Mouse (Mus musculus) cerebellum, postnatal 10 days (tissue): ENCODE data around the gene Ubr4.

ENCODE experiments used
- DNase-seq, 2 experiments: peaks; one replicate each; pipeline ENCODE4 v3.0.0; 2021; ENCODE audit warnings: mixed read lengths in 2 of 2

Gene Ubr4

DNA sequence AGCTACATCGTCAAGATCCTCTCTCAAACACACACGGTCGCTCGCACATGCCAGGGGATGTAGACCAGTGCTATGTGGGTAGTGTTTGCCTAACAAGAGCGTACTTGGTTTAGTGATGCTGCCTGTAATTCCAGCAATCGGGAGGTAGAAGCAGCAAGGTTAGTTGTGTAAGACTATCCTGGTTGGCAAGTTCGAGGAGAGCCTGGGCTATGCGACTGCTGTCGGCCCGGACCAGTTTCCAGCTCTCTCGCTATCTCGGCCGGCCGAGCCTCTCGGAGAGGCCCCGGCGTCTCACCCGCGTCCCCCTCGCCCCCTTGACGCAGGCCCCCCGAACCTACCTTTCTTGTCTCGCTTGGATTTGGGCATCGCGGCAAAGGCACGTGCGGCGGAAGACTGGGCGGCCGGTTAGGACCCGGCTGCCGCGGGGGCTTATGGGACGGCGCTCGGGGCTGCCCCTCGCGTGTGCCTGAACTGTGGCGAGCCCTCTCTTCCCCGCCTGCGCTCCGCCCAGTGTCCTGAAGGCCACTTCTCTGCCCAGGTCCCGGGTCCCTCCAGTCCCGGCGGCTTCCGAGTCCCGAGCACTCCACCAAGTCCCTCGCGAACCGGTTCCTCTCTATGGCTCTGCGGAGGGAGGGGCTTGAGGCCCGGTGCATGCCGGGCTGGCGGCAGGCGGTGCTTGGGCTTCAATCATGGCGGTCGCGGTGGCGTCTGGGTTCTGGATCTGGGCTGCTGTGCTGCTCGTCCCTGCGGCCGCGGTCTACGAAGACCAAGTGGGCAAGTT, at the start of gene Ubr4, which contains the start of the genes Mrto4 and Emc1:
Gene Ubr4 (plus strand): TSS at position 679 of the 781 bp plus-strand sequence.
Gene Mrto4 (minus strand): TSS at position 646 of the 781 bp plus-strand sequence.
Gene Emc1 (plus strand): TSS at position 657 of the 781 bp plus-strand sequence.
- DNase-seq, result peak; percentile 90 to 91

DNA sequence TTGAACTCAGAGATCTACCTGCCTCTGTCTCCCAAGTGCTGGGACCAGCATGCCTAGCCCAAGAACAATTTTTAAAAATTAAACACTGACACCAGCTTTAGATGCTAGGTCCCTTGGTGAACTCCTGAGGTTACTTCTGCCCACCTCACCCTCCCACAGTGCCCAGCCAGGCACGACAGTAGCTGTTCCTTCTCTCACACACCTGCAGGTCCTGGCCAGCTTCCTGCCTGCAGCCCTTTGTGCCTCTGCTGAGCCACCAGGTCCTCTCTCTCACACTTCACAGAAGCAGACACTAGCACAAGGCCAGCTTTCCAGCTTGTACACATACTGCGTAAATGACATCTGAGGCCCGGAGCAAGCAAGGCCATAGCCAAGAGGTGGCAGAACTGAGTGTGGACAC, 46.9 kb upstream of the Ubr4 start:
- DNase-seq, result no peak

DNA sequence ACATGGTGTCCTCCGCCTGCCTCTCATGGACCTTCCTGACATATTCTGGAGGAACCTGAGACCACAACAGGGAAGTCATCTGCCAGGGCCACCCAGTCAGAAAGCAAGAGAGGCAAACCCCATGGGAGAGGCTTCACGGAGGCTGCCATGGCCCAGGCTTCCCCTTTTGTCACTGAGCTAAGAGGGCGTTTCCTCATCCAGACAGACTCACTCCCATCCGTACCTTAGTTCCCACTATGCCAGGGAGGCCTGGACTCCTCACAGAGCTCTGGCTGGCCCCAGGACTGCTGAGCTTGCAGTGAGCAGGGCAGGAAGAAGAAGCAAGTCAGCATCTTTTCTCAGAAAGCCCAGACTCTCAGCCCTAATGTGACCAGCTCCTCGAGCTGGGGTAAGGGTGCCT, 44.5 kb upstream of the Ubr4 start:
- DNase-seq, result no peak

DNA sequence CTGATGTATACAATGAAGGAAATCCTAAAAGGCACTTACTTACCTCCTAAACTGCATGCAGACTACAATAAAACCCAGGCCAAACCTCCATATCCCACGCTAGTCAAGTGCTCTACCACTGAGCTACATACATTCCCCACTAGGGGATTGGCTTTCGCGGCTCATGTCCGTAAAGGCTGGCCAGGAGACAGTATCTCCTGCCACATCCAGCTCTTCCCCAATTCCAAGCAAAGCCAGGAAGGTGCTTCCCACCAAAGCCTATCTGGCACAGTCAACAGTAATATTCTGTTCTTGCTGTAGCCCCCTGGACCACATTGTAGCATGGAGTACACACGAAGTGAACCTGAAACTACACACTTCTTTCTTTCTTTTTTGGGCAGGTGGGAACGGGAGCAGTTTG, 42.8 kb upstream of the Ubr4 start:
- no peak for DNase-seq

DNA sequence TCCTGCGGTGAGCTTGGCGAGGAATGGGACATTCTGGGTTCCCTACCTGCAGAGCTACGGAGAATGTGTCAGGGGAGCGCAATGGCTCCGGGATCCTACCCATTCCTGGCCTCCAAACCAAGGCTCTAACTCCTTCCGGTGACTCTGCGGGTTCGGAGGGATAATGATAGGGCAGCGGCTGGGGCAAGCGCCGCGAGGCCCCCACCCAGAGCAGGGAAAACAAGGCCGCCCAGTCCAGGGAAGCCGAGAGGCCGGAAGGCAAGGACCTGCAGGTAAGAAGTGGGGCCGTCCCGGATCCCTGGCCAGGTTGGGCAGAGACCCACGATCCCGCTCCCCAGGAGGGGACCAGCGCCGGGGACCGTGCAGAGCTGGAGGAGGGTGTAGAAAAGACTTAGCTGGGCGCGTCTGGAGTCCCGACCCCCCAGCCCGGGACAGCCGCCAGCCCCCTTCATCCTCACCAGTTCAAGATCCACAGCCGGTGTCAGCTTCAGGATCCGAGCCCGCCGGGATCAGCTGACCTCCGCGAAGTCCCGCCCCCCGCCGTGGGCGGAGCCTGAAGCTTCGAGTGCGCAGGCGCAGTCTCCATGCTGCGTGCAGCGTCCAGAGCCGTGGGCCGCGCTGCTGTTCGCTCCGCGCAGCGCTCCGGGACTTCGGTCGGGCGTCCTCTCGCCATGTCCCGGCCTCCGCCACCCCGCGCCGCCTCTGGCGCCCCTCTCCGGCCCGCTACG, 42.1 kb upstream of the Ubr4 start, which contains the start of the genes Pqlc2 and Akr7a5:
Gene Pqlc2 (minus strand): TSS at position 538 of the 728 bp plus-strand sequence.
Gene Akr7a5 (plus strand): TSS at position 574 of the 728 bp plus-strand sequence.
- DNase-seq, result peak; percentile 100

DNA sequence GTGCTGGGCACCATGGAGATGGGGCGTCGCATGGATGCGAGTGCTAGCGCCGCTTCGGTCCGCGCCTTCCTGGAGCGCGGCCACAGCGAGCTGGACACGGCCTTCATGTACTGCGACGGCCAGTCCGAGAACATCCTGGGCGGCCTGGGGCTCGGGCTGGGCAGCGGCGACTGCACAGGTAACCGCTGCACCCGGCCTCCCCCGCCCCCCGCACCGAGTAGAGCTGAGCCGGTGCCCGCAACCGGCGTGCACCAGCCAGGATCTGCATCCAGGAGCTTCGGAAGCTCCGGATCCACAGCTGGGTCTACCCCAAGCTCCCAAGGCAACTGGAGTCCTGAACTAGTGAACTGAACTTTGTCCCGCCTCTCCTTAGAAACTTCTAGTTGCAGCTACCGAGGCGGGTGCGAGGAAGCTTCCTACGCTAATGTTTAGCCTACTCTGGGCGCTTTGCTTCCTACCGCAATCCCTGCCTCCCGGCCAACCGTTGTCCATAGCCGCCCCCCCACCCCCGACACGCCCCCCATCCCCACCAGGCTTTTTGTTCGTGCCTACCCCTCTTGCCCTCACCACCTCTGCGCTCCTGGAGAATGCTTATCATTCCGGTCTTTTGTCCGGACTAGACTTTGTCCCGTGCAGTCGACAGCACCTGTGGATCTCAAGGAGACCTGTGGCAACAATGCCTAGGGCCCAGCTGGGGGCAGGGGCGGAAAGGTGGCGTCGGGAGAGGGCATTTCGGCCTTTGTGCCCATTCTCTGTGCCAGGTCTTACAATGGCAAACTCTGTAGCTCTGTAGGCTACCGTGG, 41.3 kb upstream of the Ubr4 start:
- no peak for DNase-seq

DNA sequence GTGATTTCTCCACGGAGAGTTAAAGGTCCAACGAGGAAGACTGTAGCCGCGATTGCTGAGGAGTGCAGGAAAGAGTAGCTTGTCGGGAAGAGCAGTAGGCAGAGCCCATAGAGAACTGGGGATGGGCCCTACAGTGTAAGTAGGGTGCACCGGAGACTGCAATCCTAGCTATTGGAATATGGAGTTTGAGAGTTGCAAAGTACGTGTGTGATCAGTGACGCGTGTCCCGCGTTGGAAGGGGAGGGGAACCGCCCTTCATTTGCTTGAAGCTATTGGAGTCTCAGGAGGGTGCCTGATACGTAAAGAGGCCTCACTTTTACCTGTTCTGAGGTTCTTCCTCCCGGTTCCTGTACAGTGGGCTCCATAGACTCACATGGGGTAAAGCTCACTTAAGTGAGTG, 40.7 kb upstream of the Ubr4 start:
- DNase-seq, result no peak

DNA sequence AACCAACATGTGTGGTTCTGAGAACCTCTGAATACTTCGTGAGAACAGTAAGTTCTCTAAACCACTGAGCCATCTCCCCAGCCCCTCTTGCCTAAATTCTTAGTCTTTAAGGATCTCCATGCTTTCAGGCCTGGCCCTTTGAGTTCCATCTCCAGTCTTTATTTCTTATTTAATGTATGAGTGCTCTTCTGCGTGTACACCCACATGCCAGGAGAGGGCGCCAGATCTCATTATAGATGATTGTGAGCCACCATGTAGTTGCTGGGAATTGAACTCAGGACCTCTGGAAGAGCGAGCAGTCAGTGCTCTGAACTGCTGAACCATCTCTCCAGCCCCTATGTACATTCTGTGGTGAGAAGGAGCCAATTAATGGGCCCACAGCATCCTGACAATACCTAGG, 39.8 kb upstream of the Ubr4 start:
- peak; percentile 54 to 62 for DNase-seq

DNA sequence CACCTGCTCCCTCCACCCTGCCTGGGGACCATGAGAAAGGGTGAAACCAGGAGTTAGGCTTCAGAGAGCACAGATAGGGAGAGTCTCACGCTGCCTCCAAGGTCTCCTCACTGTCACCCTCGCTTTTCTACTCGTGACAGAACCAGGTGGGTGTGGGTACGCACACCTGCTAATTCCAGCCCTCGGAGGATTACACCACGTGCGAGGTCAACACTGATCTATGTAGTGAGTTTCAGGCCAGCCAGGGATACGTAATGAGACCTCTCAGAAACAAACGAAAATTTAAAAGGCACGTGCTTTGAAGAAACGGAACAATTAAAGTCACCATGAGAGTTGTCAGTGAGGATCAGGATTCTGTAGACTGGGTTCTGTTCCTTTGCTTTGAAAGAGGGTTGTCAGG, 34.0 kb upstream of the Ubr4 start:
- DNase-seq, result no peak

DNA sequence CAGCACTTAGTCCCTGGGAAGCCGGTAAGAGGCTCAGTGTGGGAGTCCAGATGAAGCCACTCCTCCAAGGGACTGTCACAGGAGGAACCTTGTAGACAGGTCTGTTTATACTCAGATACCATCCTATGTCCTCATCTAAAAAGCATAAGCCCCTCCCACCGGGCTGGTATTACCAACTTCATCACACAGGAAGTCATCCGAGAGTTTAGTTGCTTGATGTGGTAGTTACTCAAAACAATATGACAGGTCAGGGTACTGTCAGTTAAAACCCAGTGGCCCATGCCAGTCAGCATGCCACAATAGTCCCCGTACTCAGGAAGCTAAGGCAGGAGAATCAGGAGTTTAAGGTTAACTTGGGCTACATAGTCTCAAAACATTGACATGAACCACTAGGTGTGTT, 32.7 kb upstream of the Ubr4 start:
- no peak for DNase-seq

DNA sequence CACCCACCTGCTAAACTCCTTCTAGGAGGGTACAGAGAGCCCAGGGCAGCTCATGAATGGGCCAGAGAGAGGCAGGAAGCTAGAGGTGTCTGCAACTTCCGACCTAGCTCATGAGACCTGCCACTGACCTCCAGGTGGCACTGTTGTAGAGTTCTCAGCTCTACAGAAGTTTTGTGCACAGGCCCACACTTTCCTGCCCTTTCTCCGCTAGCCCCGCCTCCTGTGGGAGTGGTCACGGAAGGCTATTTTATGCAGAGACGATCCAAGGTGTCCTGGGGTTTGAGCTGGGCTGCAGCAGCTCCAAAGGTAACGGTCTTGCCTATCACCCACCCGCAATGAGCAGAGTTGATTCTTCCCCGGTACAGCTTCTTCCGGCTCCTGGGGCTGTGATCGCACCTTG, 21.8 kb upstream of the Ubr4 start:
- peak; percentile 59 to 66 for DNase-seq

DNA sequence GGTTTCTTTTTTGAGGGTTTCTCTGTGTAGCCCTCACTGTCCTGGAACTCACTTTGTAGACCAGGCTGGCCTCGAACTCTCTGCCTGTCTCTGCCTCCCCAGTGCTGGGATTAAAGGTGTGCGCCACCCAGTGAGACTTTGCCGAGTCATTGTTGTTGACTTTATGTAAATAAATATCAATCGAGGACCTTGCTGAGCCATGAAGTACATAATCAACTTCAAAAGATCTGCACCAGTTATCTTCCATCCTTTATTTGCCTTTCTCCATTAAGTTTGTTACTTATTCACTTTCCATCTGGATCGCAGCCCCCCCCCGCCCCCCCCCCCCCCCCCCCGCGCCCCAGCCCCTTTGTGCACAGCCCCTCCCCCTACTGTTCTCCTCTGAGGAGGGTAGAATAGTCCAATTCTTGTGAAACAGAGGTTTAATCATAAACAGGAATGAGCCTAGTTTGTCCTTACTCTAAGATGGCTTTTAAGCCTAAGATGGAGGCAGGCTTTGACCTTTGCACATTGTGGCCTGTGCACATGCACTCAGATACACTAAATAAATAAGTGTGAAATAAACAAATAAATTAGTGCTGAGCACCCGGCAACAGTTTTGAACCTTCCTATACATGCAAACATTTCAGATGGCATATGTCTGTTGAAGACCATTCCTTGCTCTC, 17.6 kb upstream of the Ubr4 start:
- DNase-seq, result no peak

DNA sequence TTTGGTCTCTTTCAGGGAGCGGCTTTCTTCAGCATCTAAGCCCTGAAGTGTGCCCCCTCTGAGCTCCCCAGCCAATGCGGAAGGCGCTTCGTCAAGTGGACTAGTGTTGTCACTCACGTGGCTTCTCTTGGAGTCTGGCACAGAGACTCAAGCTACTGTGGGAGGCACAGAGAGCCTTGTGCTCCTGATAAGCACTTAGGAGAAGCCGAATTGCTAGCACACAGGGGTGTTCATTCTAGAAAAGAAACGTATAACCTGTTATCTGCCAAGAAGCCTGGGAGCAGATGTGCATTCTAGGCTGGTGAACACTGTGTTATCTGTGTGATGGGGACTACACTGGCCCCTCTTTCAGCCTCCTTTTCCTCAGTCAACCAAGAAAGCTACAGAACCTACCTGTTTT, 16.9 kb upstream of the Ubr4 start:
- DNase-seq, result no peak

DNA sequence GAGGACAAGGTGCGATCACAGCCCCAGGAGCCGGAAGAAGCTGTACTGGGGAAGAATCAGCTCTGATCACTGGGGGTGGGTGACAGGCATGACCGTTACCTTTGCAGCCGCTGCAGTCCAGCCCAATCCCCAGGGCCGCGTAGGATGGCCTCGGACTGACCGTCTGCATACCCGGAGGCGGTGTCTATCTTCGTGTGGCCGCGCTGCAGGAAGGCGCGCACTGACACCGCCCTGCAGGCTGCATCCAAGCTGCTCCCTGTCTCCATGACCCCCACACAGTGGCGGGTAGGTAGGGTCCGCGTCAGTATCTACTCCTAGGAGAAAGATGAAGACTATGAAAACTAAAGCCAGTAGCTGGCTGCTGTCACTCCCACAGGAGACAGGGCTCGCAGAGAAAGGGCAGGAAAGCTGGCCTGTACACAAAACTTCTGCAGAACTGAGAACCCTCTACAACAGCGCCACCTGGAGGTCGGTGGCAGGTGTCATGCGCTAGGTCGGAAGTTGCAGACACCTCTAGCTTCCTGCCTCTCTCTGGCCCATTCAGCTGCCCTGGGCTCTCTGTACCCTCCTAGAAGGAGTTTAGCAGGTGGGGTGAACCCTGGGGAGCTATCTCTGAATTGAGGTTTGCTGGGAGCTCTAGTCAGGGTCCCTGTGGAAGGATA, 15.5 kb upstream of the Ubr4 start:
- DNase-seq, result peak; percentile 86 to 88

DNA sequence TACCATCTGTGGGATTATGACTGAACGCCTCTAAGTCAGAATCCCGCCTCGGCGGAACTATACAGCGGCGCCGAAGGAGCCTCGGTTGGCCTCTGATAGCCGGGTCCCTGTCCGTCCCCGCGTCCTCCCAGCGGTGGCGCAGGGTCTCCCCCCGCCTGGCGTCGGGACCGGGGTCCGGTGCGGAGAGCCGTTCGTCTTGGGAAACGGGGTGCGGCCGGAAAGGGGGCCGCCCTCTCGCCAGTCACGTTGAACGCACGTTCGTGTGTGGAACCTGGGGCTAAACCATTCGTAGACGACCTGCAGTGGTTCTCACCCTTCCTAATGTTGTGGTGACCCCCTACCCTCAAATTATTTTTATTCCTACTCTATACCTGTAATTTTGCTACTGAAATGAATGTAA, 14.3 kb upstream of the Ubr4 start:
- DNase-seq, result no peak

DNA sequence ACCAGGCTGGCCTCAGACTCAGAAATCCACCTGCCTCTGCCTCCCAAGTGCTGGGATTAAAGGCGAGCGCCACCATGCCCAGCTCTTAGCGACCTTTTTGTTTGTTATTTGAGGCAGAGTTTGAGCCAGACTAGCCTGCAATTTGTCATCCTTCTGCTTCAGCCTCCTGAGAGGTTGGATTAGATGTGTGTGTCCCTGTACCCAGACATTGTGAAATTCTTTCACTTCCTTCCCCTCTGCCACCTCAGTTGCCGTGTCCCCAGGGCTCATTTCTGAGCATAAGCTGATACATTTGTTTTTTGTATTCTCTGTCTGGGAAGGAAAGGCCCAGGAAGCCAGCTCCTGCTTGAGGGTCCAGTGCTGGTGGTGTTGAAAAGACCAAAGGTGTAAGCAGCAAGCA, 11.6 kb upstream of the Ubr4 start:
- no peak for DNase-seq

DNA sequence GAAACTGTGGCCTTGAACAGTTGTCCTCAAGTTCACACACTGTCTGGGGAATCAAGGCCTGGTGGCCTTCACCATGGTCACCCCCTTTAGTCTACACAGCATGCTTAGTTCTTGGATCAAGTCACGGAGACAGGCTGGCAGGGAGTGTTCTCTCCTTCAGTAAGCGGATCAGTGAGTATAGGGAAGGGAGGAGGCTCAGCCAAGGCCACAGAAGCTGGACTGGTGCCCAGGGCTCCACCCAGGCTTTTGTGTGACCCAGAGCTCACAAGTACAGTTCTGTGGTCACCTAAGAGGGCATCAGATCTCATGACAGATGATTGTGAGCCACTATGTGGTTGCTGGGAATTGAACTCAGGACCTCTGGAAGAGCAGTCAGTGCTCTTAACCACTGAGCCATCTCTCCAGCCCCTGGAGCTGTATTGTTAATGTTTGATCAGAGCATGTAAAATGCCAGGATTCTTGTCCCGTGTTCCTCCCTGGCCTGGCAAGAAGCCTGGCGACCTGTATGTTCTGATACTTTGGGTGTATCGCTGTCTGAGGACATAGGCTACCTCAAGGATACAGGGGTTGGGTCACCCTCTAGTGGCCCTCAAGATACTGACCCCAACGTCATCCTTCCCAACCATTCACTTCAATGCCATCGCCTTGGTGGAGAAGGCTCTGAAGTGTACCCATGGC, 10.7 kb upstream of the Ubr4 start:
- no peak for DNase-seq

DNA sequence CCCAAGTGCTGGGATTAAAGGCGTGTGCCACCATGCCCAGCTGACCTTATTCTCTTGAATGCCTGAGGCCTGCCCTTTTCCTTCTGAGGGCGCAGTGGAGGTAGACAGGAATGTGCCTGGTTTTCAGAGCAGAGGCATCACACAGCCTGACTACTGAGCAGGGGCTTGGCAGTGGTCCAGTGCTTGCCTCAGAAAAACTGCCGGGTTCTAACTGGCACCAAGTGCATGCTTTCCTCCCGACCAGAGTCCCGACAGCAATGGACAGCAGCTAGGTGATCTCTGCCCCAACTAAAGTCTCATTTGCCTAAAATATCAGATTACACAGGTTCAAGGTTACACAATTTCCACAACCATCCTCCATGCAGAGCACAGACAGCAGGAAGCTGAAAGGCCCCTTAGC, 8.7 kb upstream of the Ubr4 start:
- DNase-seq, result peak; percentile 66 to 74

DNA sequence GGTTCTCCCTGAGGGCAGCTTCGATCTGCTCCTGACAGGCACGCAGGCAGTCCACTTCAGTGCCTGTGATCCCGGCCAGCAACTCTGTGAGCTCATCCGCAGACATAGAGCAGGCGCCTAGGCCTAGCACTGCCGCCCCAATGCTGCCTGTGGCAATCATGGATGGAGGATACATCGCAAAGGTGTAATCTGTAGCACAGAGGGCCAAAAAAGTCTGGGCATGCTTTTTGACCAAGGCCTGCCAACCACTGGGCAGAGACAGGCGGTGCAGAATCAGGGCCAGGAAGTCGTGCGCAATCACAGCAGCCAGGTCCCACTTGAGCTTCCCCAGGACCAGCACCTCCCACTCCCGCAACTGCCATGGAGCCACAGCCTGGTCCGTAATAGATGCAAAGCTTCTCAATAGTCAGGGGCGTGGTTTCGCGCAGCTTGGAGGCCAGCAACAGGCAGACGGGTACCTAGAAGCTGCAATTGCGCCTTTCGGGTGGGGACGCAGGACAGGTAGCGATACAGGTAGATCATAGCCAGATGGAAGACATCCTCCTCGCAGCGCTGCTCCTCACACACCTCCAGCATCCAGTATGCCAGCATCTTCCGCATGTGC, 6.9 kb upstream of the Ubr4 start:
- DNase-seq, result no peak

DNA sequence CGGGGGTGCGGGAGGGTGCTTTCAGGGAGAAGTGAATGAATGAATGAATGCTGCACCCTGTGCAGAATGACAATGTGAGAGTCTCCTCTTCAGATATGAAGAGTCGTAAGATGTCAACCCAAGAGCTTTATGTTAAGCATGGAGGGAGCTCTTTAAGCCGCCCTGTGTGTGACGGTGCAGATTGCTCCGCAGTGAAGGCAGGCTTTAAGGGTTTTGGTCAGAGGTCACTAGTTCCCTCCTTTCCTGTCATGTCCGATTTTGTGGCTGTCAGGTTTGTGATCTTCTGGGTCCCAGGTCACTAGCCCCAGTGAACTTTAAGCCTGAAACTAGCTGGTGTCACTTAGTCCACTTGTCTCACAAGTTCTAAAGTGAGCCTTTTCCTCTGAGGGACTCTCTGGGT, 423 bp downstream of the Ubr4 start:
- DNase-seq, result no peak

DNA sequence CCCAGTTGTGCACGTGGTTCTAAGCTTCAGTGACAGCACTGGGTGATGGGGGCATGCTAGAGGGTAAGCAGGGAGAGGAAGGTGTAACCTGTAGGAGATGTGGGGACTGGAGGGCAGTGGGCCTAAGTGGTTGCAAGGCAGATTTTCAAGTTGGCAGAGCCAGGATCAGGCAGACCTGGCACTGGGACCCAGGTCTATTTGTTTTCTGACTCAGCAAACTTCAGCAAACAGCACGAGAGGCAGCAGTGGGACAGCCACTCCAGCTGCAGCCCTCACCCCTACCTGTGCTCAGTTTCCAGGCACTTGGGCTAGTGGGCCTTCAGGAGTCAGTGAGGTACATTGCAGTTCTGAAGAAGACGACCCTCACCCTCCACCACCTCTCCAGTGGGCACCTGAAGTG, 4.8 kb downstream of the Ubr4 start:
- DNase-seq, result no peak
